Mouse (Mus musculus): ENCODE data around the gene Coil.
A peak's percentile ranks its signal among the peaks of the same experiment; 100 is the strongest.

Coil gene

DNA sequence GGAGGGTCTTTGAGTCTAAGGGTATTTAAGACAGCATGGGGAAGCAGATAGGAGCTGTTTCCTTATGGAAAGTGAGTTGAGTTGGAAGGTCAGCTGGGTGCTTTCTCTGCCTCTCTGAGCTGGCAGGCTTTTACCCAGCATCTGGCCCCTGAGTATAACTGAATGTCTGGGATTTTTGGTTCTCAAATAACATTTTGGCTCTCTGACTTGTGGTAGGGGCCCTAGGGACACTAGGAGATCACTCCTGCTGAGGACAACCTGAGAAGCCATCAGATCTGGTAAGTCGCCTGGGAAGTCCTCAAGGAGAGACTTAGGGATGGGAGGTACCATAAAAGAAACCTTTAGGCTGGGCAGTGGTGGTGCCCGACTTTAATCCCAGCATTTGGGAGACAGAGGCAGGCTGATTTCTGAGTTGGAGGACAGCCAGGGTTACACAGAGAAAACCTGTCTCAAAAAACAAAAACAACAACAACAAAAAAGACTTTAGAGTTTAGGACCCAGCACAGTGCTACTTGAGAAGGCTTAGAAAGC is at the start of gene Coil:
Gene Coil (plus strand): TSS at position 51 of the 531 bp plus-strand sequence.
- DNase-seq (ENCODE audit: low read depth, low spot score), result no peak

DNA sequence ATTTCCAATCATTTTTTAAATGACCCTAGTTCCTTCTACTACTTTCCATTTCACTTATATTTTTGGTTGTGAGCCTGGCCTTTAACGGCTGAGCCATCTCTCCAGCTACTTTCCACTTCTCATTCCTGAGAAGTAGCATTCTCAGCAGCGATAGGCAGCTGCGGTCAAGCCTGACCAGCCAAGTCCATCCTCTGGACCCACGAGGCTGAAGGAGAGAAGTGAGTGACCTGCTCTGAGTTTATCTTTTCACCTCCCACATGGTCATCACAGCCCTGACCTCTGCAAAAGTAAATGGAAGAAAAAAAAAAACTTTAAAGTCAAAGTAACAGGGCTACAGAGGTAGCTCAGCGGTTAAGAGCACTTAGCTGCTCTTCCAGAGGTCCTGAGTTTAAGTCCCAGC is 43.5 kb upstream of the Coil start:
- DNase-seq (ENCODE audit: low read depth, low spot score), result no peak

DNA sequence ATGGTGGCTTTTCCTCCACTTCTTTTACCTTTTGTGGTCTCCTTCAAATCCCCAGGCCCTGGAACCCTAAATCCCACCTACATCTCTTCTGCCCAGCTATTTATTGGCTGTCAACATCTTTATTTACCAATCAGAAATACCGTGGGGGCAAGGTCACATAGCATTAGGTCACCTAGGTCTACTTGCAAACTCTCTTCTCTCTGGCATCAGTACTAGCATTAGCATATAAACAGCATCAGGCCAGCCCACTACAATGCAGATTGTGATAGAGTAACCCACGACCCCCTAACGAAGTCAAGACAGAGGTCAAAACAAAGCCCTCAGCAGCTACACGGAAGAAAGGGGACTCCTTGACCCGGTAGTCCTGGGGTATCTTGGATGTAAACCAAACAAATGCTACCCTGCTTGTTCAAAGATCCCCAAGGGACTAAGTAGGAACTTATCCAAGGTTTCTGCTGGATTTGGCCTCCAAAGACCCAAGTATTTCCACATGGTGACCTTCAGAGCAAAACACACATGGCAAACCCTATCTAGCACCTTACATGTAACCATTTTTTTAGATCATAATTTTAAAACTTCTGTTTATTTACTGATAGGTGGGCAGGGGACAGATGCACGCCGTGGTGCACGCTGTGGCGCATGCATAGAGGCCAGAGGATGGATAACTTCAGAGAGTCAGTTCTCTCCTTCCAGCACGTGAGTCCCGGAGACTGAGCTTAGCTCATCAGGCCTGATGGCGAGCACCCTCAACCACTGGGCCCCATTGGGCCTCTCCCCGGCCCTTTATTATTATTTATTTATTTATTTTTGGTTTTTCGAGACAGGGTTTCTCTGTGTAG is 38.1 kb upstream of the Coil start:
- DNase-seq (ENCODE audit: low read depth, low spot score), result no peak

DNA sequence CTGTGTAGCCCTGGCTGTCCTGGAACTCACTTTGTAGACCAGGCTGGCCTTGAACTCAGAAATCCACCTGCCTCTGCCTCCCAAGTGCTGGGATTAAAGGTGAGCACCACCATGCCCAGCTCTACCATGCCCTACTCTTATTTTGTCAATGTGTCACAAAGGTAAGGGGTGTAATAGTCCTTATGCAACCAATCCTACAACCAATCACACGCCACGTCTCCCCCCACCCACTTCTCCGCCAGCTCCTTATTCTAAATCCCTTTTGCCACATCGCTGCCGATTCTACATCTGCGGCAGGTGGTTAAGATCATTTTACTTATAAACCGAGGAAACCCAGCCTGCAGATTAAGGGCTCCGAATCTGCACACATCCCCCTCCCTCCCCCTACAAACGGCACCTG is 37.0 kb upstream of the Coil start:
- no peak for DNase-seq (ENCODE audit: low read depth, low spot score)

DNA sequence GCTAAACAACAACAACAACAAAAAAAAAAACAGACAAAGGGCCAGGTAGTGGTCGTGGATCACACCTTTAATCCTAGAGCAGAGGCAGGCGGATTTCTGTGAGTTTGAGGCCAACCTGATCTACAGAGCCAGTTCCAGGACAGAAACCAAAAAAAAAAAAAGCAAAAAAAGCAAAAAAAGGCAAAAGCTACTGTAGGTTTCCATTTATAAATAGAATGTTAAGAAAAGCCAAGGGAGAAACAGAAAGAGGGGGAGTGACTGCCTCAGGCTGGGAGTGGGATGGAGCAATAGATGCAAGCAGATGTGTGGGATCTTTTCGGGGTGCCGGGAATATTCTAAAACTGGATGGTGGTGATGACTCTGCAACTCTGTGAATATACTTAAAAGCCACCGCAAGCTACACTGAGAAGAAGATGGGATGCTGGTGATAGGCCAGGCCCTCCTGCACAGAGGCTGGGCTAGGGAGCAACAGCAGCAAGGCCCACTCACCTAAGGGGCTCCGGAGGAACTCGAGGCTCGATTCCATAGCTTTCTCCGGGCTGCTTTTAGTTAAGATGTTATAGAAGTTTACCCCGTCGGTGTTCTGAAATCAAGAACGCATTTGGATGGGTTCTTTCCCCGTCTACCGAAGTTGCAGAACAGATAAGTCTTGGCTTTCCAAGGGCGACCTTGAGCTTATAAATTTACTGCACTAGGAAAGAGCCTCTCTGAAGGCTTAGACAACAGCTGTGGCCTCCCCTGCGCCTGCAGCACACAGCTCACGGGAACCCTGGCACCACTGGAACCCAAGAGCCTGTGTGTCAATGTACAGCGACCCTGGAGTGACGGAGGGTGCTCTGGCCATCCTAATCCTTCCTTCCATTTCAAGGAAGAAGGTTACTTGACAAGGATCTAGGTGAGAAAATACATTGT is 35.7 kb upstream of the Coil start:
- no peak for DNase-seq (ENCODE audit: low read depth, low spot score)

DNA sequence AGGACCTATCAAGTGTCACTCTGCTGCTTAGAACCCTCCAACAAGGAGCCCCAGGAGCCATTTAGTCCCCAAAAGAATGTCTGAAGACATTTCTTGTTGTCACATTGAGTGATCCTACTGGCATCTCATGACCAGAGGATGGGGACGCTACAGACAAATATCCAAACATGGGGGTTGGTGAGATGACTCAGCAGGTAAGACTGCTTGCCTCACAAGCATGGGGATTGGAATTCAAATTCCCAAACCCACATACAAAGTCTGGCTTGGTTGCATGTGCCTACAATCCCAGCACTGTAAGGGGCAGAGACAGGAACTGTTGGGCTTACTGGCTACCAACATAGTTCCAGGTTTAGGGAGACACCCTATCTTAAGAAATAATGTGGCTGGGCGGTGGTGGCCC is 32.2 kb upstream of the Coil start:
- no peak for DNase-seq (ENCODE audit: low read depth, low spot score)

DNA sequence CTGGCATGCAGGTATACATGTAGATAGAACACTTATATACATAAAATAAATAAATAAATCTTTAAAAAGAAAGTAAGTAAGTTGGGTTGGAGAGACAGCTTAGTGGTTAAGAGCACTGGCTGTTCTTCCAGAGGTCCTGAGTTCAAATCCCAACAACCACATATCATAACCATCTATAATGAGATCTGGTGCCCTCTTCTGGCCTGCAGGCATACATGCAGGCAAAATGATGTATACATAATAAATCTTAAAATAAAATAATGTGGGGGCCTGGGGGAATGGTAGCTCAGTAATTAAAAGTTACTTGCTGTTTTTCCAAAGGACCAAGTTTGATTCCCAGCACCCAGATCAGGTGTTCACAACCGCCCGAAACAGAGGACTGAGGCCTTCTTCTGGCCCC is 31.3 kb upstream of the Coil start:
- DNase-seq (ENCODE audit: low read depth, low spot score), result no peak

DNA sequence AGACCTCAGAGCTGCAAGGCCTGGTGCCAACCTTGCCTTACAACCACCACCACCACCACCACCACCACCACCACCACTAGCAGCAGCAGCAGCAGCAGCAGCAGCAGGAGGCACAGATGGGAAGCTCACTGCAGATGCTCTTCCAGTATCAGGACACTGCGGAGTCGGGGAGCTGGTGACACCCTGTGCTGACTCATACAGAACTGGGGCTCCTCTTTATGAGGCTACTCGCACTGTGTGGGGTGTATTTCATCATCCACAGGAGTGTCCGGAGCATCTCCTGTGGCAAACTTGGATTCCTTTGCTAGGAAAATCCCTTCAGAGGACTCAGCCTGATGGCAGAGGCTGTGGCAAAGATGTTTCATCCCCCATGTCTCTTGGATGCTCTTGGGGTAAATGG is 30.4 kb upstream of the Coil start:
- no peak for DNase-seq (ENCODE audit: low read depth, low spot score)

DNA sequence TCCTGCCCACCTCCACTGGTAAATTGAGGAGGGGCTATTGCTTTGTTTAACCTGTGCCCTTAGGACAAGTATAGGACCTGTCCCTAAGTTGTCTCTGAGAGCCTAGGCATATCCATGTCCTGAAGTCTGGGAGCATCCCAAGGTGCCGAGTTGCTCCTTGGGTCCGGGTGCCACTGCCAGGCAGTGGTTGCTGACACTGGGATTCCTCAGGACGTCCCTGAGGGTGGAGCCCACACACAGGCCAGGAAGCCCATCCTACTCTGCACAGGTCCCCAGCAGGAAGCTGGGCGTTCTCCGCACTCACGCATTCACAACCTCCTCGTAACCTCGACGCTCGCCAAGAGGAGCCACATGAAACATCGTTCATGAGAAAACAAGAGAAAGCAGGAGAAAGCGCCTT is 28.6 kb upstream of the Coil start:
- no peak for DNase-seq (ENCODE audit: low read depth, low spot score)

DNA sequence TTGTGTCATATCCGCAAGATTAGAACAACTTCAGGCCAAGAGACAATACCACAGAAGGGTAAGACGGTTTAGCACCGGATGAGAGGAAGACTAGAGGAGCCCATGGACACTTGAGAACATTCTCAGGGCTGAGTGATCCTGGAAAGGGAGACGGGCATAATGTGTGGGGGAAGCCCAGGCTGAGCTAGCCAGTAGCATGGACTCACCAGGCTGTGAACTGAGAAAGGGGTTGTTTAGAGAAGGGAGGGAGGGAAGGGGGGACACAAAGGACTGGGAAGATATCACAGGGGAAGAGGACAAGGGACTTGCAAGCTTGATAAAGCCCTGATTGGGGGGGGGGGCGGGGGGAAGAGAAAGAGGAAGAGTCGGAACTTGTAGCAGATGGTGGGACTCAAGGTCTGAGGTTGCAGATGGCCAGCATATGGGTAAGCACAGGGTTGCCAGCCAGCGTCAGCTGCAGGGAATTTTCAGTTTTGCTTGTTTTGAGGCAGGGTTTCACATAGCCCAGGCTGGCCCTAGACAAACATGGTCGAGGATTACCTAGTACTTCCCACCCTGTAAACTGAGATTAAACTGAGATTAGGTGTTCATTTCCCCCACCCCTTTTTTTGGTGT is 24.0 kb upstream of the Coil start:
- no peak for DNase-seq (ENCODE audit: low read depth, low spot score)

DNA sequence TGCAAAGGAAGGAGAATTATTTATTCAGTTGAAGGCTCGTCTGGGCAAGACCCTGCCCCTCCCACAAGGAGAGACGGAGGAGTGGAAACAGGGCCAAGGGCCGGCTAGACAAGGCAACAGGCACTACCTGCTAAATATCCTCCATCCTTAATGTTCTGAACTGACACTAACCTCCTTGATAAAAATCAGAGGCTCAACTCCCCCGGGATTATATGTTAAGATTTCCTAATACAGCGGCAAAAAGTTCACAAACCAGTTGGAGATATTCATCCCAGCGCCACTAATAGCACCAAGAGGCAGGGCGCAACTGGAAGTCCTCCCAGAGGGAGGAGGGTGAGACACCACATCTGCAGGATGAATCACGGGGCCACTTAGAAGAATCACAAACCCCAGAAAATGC is 21.2 kb upstream of the Coil start:
- no peak for DNase-seq (ENCODE audit: low read depth, low spot score)

DNA sequence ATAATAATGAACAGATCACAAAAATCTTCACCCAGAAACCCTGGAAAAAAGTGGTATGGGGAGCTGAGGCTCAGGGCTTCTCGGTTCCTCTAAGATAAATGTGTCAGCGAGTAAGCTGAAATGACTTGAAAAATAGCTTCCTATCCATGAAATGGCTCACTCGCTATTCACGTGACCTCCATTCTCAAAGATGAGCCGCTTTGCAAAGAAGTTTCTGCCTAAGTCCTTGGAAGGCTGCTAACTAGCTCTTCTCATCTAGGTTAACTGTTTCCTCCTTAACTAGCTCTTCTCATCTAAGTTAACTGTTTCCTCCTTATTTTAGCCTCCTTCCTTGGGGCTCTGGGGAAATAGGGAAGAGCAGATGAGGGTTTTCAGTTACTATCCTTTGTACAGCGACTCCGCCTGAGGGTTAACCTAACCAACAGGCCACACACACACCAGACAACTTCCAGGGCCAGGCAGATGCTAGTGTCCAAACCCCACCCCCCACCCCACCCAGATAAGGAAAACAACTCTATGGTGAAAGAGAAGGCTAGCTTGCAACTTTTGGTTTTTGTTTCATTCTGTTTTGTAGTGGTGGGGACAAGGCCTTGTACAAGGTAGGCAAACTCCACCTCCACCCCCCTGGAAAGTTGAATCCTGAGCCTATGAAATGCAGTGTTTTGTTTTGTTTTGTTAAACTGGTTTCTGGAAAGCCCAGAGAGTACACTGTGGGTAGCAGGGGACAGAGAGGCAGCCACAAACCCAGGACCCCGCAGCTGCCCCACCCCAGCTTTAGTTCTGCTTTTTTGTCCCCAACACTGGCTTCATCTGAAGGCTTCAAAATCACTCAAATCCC is 20.0 kb upstream of the Coil start:
- DNase-seq (ENCODE audit: low read depth, low spot score), result no peak

DNA sequence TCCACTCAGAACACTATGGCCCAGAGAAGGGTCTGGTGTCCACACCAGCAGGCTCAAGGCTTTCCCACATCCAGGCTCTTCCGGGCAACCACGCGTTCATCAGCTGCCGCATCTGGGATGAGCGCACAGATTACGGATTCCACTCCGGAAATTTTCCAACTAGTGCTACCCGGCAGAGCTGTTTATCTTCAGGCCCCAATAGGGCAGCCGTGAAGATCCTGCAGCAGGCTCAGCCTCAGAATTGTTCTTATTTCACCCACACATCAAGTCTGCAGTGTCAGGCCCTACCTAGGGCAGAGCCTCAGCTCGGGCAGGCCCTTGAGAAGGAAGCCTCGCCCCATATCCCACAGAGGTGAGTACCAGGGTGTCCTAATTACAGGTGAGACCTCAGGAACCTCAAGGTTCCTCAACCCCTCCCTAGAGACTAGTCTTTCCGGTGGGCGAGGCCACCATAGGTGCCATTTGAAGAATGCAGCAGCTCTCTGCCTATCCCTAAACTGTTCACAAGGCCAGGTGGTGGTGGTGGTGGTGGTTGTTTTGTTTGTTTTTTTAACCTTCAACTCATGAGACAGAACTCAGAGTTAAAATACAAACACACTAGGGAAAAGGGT is 19.3 kb upstream of the Coil start:
- DNase-seq (ENCODE audit: low read depth, low spot score), result no peak

DNA sequence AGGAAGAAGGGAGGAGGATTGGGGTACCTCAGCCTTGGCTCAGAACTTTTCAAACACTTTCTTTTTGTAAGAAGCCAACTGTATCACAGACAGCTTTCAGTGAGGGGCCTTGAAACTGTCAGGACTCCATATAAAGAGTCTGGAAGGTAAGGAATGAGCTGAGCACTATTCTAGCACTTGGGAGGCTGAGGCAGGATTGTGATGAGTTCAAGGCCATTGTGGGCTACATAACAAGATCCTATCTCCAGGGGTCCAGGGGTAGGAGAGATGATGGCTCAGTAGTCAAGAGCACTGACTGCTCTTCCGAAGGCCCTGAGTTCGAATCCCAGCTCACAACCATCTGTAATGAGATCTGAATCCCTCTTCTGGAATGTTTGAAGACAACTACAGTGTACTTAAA is 18.5 kb upstream of the Coil start:
- DNase-seq (ENCODE audit: low read depth, low spot score), result no peak

DNA sequence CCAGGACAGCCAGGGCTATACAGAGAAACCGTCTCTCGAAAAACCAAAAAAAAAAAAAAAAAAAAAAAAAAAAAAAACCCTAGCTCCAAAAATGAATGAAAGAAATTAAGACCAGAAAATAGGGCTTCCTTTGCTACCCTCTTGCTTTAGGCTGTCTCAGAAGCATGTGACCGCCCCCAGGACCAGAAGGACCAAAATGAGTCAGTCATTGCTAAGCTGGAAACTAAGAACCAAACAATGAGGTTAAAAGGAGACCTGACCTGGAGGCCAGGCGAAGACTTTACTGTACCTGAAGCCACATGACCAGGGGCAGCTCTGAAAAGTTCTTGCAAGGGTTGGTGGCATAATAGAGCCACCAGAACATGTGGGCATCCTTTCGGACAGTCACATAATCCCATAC is 17.9 kb upstream of the Coil start:
- DNase-seq (ENCODE audit: low read depth, low spot score), result no peak

DNA sequence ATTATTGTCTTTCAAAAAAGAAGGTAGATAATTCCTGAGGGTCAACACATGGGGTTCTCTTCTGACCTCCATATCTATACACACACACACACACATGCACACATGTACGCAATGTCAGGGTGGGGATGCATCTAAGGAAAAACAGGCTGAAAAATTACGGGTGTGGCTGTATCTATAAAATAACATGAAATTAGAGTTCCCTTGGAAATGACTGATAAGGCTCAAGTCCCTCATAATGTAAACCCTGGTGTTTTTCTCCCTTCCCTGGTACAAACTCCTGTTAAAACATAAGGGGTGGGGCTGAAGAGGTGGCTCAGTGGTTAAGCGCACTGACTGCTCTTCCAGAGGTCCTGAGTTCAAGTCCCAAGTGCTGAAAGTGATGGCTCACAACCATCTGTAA is 16.5 kb upstream of the Coil start:
- DNase-seq (ENCODE audit: low read depth, low spot score), result no peak

DNA sequence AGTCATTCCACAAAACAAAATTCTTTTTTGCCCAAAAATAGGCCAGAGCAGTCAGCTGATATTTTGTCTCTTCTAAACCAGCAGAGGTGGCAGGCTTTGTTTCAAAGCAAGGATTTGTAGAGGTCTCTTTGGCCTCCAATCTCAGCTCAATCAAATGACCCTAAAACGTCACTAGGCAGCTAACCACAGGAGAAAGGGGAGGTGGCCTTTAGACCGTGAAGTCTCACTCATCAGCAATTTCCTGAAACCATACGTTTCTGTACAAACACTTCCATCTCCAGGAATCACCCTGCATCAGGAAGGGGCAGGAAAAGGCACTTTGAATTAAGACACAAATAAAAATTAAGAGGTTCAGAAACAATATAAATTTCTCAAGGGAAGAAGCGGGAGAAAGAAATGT is 15.2 kb upstream of the Coil start:
- peak; percentile 22 for DNase-seq (ENCODE audit: low read depth, low spot score)

DNA sequence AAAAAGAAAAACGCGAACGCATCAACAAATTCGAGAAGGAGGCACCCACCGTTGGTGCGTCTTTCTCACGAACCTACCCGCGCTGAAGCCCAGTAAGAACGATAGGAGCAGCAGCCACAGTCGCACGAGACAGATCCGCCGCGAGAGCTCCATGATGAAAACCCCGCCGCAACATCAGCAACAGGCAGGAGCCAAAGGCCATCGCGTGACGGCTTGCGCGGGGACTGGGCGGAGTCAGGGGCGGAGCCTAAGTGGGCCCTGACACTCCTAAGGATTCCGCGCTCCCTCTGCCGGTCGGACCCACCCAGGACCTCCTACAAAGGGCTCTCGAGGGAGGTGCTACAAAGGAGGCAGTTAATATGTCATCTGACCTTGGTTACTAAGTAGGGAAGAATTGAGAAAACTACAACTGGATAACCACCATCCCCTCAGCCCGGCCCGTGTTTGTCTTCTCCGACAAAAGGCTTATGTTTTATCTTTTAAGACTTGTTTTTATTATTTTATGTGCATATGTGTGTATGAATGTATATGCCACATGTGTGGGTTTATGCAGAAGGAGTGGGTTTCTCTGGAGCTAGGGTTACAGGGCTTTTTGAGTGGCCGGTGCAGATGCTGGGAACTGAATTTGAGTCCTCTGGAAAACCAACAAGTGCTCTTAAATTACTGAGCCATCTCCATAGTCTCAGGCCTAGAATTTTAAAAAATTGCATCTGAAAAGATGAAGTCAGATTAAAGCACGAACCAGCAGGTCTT is 14.7 kb upstream of the Coil start, which contains the start of gene Scpep1:
Gene Scpep1 (minus strand): TSS at position 249 of the 753 bp plus-strand sequence.
- peak; percentile 79 for DNase-seq (ENCODE audit: low read depth, low spot score)

DNA sequence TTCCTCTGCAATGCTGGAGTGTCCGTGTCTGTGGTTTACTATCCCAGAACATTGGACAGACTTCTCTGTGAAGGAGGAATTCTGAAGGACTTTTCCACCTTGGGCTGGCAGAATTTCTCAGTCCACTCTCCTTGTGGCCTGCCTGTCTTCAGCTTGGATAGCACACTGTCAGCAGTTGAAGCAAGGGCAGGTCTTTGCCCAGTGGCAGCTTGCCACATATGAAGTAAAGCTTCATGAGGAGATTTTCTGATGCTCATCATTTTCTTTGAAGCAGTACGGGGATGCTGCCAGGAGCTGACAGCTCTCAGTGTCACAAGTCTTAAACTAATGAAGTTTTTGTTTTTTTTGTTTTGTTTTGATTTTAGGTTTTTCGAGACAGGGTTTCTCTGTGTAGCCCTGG is 11.2 kb upstream of the Coil start:
- no peak for DNase-seq (ENCODE audit: low read depth, low spot score)

DNA sequence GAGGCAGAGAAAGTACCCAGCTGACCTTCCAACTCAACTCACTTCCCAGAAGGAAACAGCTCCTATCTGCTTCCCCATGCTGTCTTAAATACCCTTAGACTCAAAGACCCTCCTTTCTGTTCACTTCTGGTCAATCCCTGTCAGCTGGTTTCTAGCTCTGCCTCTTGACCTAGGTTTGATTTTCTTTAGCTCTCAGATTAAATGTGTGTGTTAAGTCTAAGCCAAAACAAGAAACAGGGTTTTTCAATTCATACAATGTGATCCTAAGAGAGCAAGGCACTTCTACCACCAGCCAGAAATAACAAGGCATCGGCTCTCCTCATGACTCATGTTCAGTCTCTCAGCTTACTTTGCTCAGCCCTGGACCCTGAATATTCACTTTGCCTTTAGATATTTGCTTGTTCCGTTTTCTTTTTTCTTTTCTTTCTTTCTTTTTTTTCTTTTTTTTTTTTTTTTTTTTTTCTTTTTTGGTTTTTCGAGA is 3.1 kb upstream of the Coil start, which contains the start of gene Elobl:
Gene Elobl (minus strand): TSS at position 51 of the 481 bp plus-strand sequence.
- no peak for DNase-seq (ENCODE audit: low read depth, low spot score)

Data from brain, embryonic 18.5 days (tissue).